In genomic region chrX:75673586-75673919, GRCm38 (mm10) we compare ENCODE assay signal across 8 mouse cellular contexts.
DNase-seq lines count a peak whose midpoint lies in the region; ATAC-seq and TF ChIP-seq lines count a peak whose summit lies in the region.

No protein-coding gene starts in this region.

- WGBS in lung, embryonic 14.5 days = 49% methylated on average over 13 of the region's 13 CpGs
- whole genome bisulfite sequencing in embryonic facial prominence, embryonic 12.5 days = 43% methylated on average over 13 of the region's 13 CpGs
- WGBS in hindbrain, embryonic 16.5 days = 44% methylated on average over 6 of the region's 13 CpGs

- H3K4me3 ChIP-seq in lung, embryonic 14.5 days (ENCODE audit: low read depth, low read length) = peak overlapping the region; percentile 17
- H3K4me3 ChIP-seq in embryonic facial prominence, embryonic 12.5 days = peak overlapping the region; percentile 16
- peak overlapping the region; percentile 23 for H3K4me3 ChIP-seq in hindbrain, embryonic 16.5 days (ENCODE audit: low read length)
- H3K4me3 ChIP-seq in myocyte = no peak overlapping the region

- H3ac ChIP-seq in myocyte (ENCODE audit: control insufficient read depth, insufficient read length) = no peak overlapping the region

- ATAC-seq in lung, embryonic 14.5 days (ENCODE audit: insufficient read depth) = no peak
- no peak for ATAC-seq in embryonic facial prominence, embryonic 12.5 days (ENCODE audit: insufficient number of reproducible peaks, insufficient read depth, low FRiP score, low TSS enrichment)
- no peak for ATAC-seq in hindbrain, embryonic 16.5 days
- ATAC-seq in megakaryocyte-erythroid progenitor cell, adult 5-6 weeks (replicated peaks; ENCODE audit: low FRiP score, low TSS enrichment, poor library complexity, severe bottlenecking) = no peak

- no peaks in the 10 kb centered on the region for H3K36me3 ChIP-seq in lung, embryonic 14.5 days (ENCODE audit: insufficient read depth)
- no peaks in the 10 kb centered on the region for H3K36me3 ChIP-seq in embryonic facial prominence, embryonic 12.5 days
- no peaks in the 10 kb centered on the region for H3K36me3 ChIP-seq in hindbrain, embryonic 16.5 days (ENCODE audit: control insufficient read depth, insufficient read depth, low read length)
- no peaks in the 10 kb centered on the region for H3K36me3 ChIP-seq in myocyte (ENCODE audit: control insufficient read depth, insufficient read depth)

- TF ChIP-seq CTCF in lung, embryonic 14.5 days (IDR thresholded peaks at IDR 0.05; ENCODE audit: low read depth) = no peak

- no peaks in the 10 kb centered on the region for H3K27me3 ChIP-seq in lung, embryonic 14.5 days (ENCODE audit: insufficient read depth, low read length)
- H3K27me3 ChIP-seq in embryonic facial prominence, embryonic 12.5 days = no peaks in the 10 kb centered on the region
- no peaks in the 10 kb centered on the region for H3K27me3 ChIP-seq in hindbrain, embryonic 16.5 days (replicated peaks; ENCODE audit: control insufficient read depth, insufficient read depth, low read length)
- no peaks in the 10 kb centered on the region for H3K27me3 ChIP-seq in myocyte (ENCODE audit: control insufficient read depth, insufficient read depth, insufficient read length)

- no peaks in the 10 kb centered on the region for H3K4me1 ChIP-seq in lung, embryonic 14.5 days (ENCODE audit: insufficient read depth)
- H3K4me1 ChIP-seq in embryonic facial prominence, embryonic 12.5 days = no peaks in the 10 kb centered on the region
- no peaks in the 10 kb centered on the region for H3K4me1 ChIP-seq in hindbrain, embryonic 16.5 days (ENCODE audit: control insufficient read depth, insufficient read depth, low read depth, low read length)

- H3K27ac ChIP-seq in lung, embryonic 14.5 days (ENCODE audit: low read depth) = no peak overlapping the region
- H3K27ac ChIP-seq in embryonic facial prominence, embryonic 12.5 days = no peak overlapping the region
- no peak overlapping the region for H3K27ac ChIP-seq in hindbrain, embryonic 16.5 days (ENCODE audit: low read depth, low read length)

- peak overlapping the region; percentile 34; the same call in 1 of the 2 replicates for H3K9ac ChIP-seq in lung, embryonic 14.5 days
- 0 out of 2 replicates have a peak overlapping the region, but pooled peaks have one; percentile 24 for H3K9ac ChIP-seq in embryonic facial prominence, embryonic 12.5 days
- H3K9ac ChIP-seq in hindbrain, embryonic 16.5 days (ENCODE audit: low read depth, low read length) = peak overlapping the region; percentile 54

- peak; percentile 3 for DNase-seq in lung, embryonic 14.5 days
- no peak for DNase-seq in lung, adult 18-20 months
- DNase-seq in frontal cortex, postnatal 25 days (ENCODE audit: low spot score in 2 of 2) = no peak
- no peak for DNase-seq in Muller cell, postnatal 12 days (ENCODE audit: inconsistent ontology term)

- 0 out of 2 replicates have a peak, but pooled peaks cover 3% of the 10 kb centered on the region for H3K9me3 ChIP-seq in lung, embryonic 14.5 days (ENCODE audit: low read depth, low read length)
- H3K9me3 ChIP-seq in embryonic facial prominence, embryonic 12.5 days = no peaks in the 10 kb centered on the region
- peaks cover 4% of the 10 kb centered on the region; the same call in 1 of the 2 replicates for H3K9me3 ChIP-seq in hindbrain, embryonic 16.5 days (ENCODE audit: control insufficient read depth, low read length)

- peak overlapping the region; percentile 42; the same call in 1 of the 2 replicates for H3K4me2 ChIP-seq in lung, embryonic 14.5 days
- H3K4me2 ChIP-seq in embryonic facial prominence, embryonic 12.5 days (replicated peaks) = peak overlapping the region; percentile 26
- peak overlapping the region; percentile 48 for H3K4me2 ChIP-seq in hindbrain, embryonic 16.5 days (ENCODE audit: low read length)
- H3K4me2 ChIP-seq in myocyte (ENCODE audit: low read depth) = peak overlapping the region; percentile 18

- no peaks in the 10 kb centered on the region for H3K79me2 ChIP-seq in myocyte (ENCODE audit: control insufficient read depth, insufficient read depth)

- no peak for TF ChIP-seq POLR2A in myocyte (IDR thresholded peaks at IDR 0.05; ENCODE audit: insufficient read length, low read depth)

TF ChIP-seq in myocyte, 11 proteins besides CTCF, POLR2A, EP300 and RAD21:
- TF ChIP-seq MYOG (IDR thresholded peaks at IDR 0.05; ENCODE audit: control insufficient read depth in 1 of 3, insufficient read depth in 1 of 3, insufficient read length in 2 of 3, low read depth in 2 of 3) = no peak
- TF ChIP-seq E2F4 (IDR thresholded peaks at IDR 0.05; ENCODE audit: insufficient read depth) = no peak
- TF ChIP-seq USF1 (IDR thresholded peaks at IDR 0.05; ENCODE audit: low read depth) = no peak
